Mouse (Mus musculus) neural tube, embryonic 15.5 days (tissue): ENCODE results near the gene Exosc7. TPM values are rescaled to one million over a fixed set of nuclear protein-coding genes. Genes with fewer than 3 reads are reported as not detected.
A peak's percentile ranks its signal among the peaks of the same experiment; 100 is the strongest.

ENCODE experiments used
- ATAC-seq: fragments of 200-750 bp; cut with Nextera tagmentation; 2 replicates; pipeline ENCODE4 v1.8.0; 2017; ENCODE audit warnings: mild to moderate bottlenecking, moderate TSS enrichment, moderate library complexity; ENCODE audit not compliant: low FRiP score
- H3K27ac ChIP-seq: fragments of 300-500 bp; sonication (generic); replicated peaks from 2 replicates; pipeline ENCODE4 v1.5.1; 2015; ENCODE audit warnings: mild to moderate bottlenecking, inconsistent platforms
- H3K27me3 ChIP-seq: fragments of 300-500 bp; sonication (generic); replicated peaks from 2 replicates; pipeline ENCODE4 v1.6.1; 2015; ENCODE audit warnings: inconsistent platforms
- H3K36me3 ChIP-seq: fragments of 300-500 bp; sonication (generic); 2 replicates; pipeline ENCODE4 v1.6.1; 2015; ENCODE audit warnings: inconsistent platforms
- H3K4me1 ChIP-seq: fragments of 300-500 bp; sonication (generic); 2 replicates; pipeline ENCODE4 v1.6.1; 2015; ENCODE audit warnings: inconsistent platforms
- H3K4me2 ChIP-seq: fragments of 300-500 bp; sonication (generic); 2 replicates; pipeline ENCODE4 v1.6.1; 2015; ENCODE audit warnings: inconsistent platforms, mild to moderate bottlenecking, moderate library complexity
- H3K4me3 ChIP-seq: fragments of 300-500 bp; sonication (generic); replicated peaks from 2 replicates; pipeline ENCODE4 v1.5.1; 2015; ENCODE audit warnings: mild to moderate bottlenecking, inconsistent platforms
- H3K9ac ChIP-seq: fragments of 300-500 bp; sonication (generic); replicated peaks from 2 replicates; pipeline ENCODE4 v1.6.1; 2015; ENCODE audit warnings: mild to moderate bottlenecking, inconsistent platforms
- H3K9me3 ChIP-seq: fragments of 300-500 bp; sonication (generic); replicated peaks from 2 replicates; pipeline ENCODE4 v1.6.1; 2016; ENCODE audit warnings: inconsistent platforms
- WGBS: fragments of 180-500 bp; shearing (Covaris S2); methylation state at CpG from one replicate; pipeline ENCODE4 v1.1.7; 2015; ENCODE audit warnings: mixed read lengths; 5-methylcytosine and 5-hydroxymethylcytosine counted together
- polyA plus RNA-seq: library from polyadenylated mRNA; unstranded; fragments of >200 nt; fragmentation: Nextera tagmentation; extraction: Ambion mirVana; gene quantifications from 2 replicates; pipeline ENCODE4 v1.2.1, GENCODE M21; 2015

Gene Exosc7
- polyA plus RNA-seq, result 77.1 and 94.0 TPM in 2 replicates

DNA sequence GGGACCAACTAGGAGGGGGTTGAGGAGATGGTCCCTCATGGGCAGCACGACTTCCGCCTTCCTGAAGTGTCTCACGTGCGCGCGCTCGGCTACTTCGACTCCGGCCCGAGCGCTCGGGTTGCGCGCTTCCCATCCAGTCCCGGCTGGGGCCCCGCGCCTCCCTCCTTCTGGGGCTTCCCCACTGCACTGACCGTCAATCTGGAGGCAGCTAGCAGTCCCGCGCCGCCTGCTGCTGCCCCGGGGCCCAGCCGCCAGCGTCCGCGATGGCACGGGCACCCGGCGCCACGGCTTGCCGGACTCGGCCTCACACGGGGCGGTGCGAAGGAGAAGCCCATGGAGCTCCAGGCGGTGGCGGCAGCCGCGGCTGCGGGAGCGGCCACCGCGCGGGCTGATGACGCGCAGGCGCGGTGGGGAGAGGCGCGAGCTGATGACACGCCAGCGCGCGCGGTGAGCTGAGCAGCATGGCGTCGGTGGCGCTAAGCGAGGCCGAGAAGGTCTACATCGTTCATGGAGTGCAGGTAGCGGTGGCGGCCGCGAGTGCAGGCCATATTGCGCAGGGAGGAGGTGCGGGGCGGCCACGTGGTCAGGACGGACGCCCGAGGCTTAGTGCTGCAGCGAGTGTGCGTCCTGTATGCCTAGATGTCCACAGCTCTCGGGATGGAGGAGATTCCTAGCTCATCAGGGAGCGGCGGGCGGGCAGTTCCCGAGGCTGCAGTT, at the start of gene Exosc7, which contains the start of gene Zdhhc3:
Gene Exosc7 (plus strand): TSS at position 411 of the 717 bp plus-strand sequence.
Gene Zdhhc3 (minus strand): TSS at position 401 of the 717 bp plus-strand sequence.
- peak within 1 kb of the TSS; percentile 96 for H3K9ac ChIP-seq
- H3K4me2 ChIP-seq, result peak within 1 kb of the TSS; percentile 91
- peak within 1 kb of the TSS; percentile 94 for H3K4me3 ChIP-seq
- WGBS, result under 1% methylated on average over 79 of the region's 79 CpGs
- H3K9me3 ChIP-seq, result no peaks in the 10 kb centered on the region
- H3K27me3 ChIP-seq, result no peaks in the 10 kb centered on the region
- ATAC-seq, result peak; percentile 95
- H3K36me3 ChIP-seq, result peaks cover 14% of the 10 kb centered on the region
- H3K27ac ChIP-seq, result peak within 1 kb of the TSS; percentile 97
- peaks cover 30% of the 10 kb centered on the region for H3K4me1 ChIP-seq

- H3K4me1 ChIP-seq, result no peaks in the 10 kb centered on the region
- no peaks in the 10 kb centered on the region for H3K27me3 ChIP-seq
- peaks cover 80% of the 10 kb centered on the region for H3K36me3 ChIP-seq
- ATAC-seq, result no peak
- no peak overlapping the region for H3K27ac ChIP-seq
- H3K9me3 ChIP-seq, result no peaks in the 10 kb centered on the region
- no peak overlapping the region for H3K4me3 ChIP-seq
- WGBS, result 91% methylated on average over 5 of the region's 5 CpGs
- H3K4me2 ChIP-seq, result no peak overlapping the region
- no peak overlapping the region for H3K9ac ChIP-seq
These were observed 33.9 kb upstream of the Exosc7 start for GRCm38 (mm10) chr9:123079149-123079548.

GRCm38 (mm10) chr9:123080355-123080754, 32.7 kb upstream of the Exosc7 start:
- no peak overlapping the region for H3K4me3 ChIP-seq
- no peak overlapping the region for H3K9ac ChIP-seq
- no peaks in the 10 kb centered on the region for H3K9me3 ChIP-seq
- H3K27me3 ChIP-seq, result no peaks in the 10 kb centered on the region
- 91% methylated on average over 7 of the region's 7 CpGs for WGBS
- no peak for ATAC-seq
- H3K4me2 ChIP-seq, result no peak overlapping the region
- no peaks in the 10 kb centered on the region for H3K4me1 ChIP-seq
- peaks cover 85% of the 10 kb centered on the region for H3K36me3 ChIP-seq
- H3K27ac ChIP-seq, result no peak overlapping the region

DNA sequence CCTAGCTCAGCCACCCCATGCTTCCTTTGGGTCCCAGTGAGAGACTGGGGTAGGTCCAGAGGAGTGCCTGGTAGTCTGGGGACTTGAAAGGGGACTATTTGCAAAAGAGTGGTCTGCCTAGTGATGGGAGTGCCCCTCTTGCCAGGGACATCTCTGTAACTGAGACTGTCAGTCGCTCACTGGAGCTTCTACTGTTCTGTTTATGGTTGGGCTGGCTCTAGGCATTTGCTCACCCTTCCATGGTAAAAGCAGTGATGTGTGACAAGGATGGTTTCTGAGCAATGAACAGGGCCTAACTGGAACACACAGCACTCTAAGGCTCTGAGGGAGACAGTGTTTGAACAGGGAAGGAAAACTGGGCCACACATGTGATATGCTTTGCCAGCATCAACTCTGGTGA, 32.2 kb upstream of the Exosc7 start:
- no peak overlapping the region for H3K4me2 ChIP-seq
- H3K9ac ChIP-seq, result no peak overlapping the region
- no peak for ATAC-seq
- H3K9me3 ChIP-seq, result no peaks in the 10 kb centered on the region
- no peaks in the 10 kb centered on the region for H3K27me3 ChIP-seq
- H3K27ac ChIP-seq, result no peak overlapping the region
- no peaks in the 10 kb centered on the region for H3K4me1 ChIP-seq
- H3K36me3 ChIP-seq, result peaks cover 86% of the 10 kb centered on the region
- H3K4me3 ChIP-seq, result no peak overlapping the region
- 67% methylated on average over 1 of the region's 1 CpGs for WGBS

- Histone ChIP-seq H3K36me3 (peaks cover 91% of the 10 kb centered on the region), H3K4me1 (no peaks in the 10 kb centered on the region), H3K4me3 (no peak overlapping the region), H3K9me3 (no peaks in the 10 kb centered on the region), H3K27me3 (no peaks in the 10 kb centered on the region), H3K4me2 (no peak overlapping the region), H3K9ac (no peak overlapping the region), H3K27ac (no peak overlapping the region)
- 91% methylated on average over 1 of the region's 1 CpGs for WGBS
- no peak for ATAC-seq
These were observed 27.6 kb upstream of the Exosc7 start for GRCm38 (mm10) chr9:123085373-123085772.

- peaks cover 75% of the 10 kb centered on the region for H3K36me3 ChIP-seq
- no peak for ATAC-seq
- 79% methylated on average over 3 of the region's 3 CpGs for WGBS
- H3K9ac ChIP-seq, result no peak overlapping the region
- no peak overlapping the region for H3K27ac ChIP-seq
- H3K4me2 ChIP-seq, result no peak overlapping the region
- H3K4me3 ChIP-seq, result no peak overlapping the region
- no peaks in the 10 kb centered on the region for H3K4me1 ChIP-seq
- no peaks in the 10 kb centered on the region for H3K27me3 ChIP-seq
- no peaks in the 10 kb centered on the region for H3K9me3 ChIP-seq
These were observed 25.5 kb upstream of the Exosc7 start for GRCm38 (mm10) chr9:123087558-123087957.

DNA sequence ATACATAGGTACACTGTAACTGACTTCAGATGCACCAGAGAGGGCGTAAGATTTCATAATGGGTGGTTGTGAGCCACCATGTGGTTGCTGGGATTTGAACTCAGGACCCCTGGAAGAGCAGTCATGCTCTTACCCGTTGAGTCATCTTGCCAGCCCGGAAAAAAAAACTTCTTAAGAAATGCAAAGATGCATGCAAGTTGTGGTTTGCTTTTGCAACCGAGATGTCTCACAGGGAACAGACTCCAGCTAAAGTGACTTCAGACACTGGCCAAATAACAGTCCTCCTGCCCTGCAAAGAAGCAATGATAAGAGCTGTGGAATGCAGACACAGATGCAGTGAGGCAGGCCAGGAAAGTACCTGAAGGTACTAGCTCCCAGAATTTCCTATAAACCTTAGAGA, 22.2 kb upstream of the Exosc7 start:
- ATAC-seq, result no peak
- no peaks in the 10 kb centered on the region for H3K4me1 ChIP-seq
- no peaks in the 10 kb centered on the region for H3K9me3 ChIP-seq
- 94% methylated on average over 4 of the region's 4 CpGs for WGBS
- H3K4me2 ChIP-seq, result no peak overlapping the region
- H3K36me3 ChIP-seq, result peaks cover 66% of the 10 kb centered on the region
- H3K27me3 ChIP-seq, result no peaks in the 10 kb centered on the region
- H3K4me3 ChIP-seq, result no peak overlapping the region
- no peak overlapping the region for H3K27ac ChIP-seq
- H3K9ac ChIP-seq, result no peak overlapping the region

GRCm38 (mm10) chr9:123099631-123100455, 13.2 kb upstream of the Exosc7 start:
- H3K4me1 ChIP-seq, result no peaks in the 10 kb centered on the region
- no peak overlapping the region for H3K27ac ChIP-seq
- H3K27me3 ChIP-seq, result no peaks in the 10 kb centered on the region
- no peak for ATAC-seq
- WGBS, result 96% methylated on average over 16 of the region's 16 CpGs
- H3K4me2 ChIP-seq, result no peak overlapping the region
- no peak overlapping the region for H3K4me3 ChIP-seq
- no peak overlapping the region for H3K9ac ChIP-seq
- H3K9me3 ChIP-seq, result no peaks in the 10 kb centered on the region
- H3K36me3 ChIP-seq, result peaks cover 60% of the 10 kb centered on the region

- no peaks in the 10 kb centered on the region for H3K4me1 ChIP-seq
- H3K27ac ChIP-seq, result no peak overlapping the region
- H3K9ac ChIP-seq, result no peak overlapping the region
- ATAC-seq, result no peak
- H3K4me2 ChIP-seq, result no peak overlapping the region
- no peaks in the 10 kb centered on the region for H3K9me3 ChIP-seq
- peaks cover 39% of the 10 kb centered on the region for H3K36me3 ChIP-seq
- H3K27me3 ChIP-seq, result no peaks in the 10 kb centered on the region
- H3K4me3 ChIP-seq, result no peak overlapping the region
These were observed 9.6 kb upstream of the Exosc7 start for GRCm38 (mm10) chr9:123103425-123103824.

GRCm38 (mm10) chr9:123104362-123104761, 8.7 kb upstream of the Exosc7 start:
- H3K4me2 ChIP-seq, result no peak overlapping the region
- no peaks in the 10 kb centered on the region for H3K4me1 ChIP-seq
- no peak overlapping the region for H3K4me3 ChIP-seq
- H3K27ac ChIP-seq, result no peak overlapping the region
- H3K9me3 ChIP-seq, result no peaks in the 10 kb centered on the region
- peaks cover 35% of the 10 kb centered on the region for H3K36me3 ChIP-seq
- H3K9ac ChIP-seq, result no peak overlapping the region
- no peaks in the 10 kb centered on the region for H3K27me3 ChIP-seq
- ATAC-seq, result no peak

GRCm38 (mm10) chr9:123107186-123107585, 5.8 kb upstream of the Exosc7 start:
- H3K36me3 ChIP-seq, result 0 out of 2 replicates have a peak, but pooled peaks cover 18% of the 10 kb centered on the region
- no peaks in the 10 kb centered on the region for H3K27me3 ChIP-seq
- H3K4me1 ChIP-seq, result peaks cover 15% of the 10 kb centered on the region
- H3K27ac ChIP-seq, result no peak overlapping the region
- H3K9me3 ChIP-seq, result no peaks in the 10 kb centered on the region
- no peak overlapping the region for H3K4me3 ChIP-seq
- H3K9ac ChIP-seq, result no peak overlapping the region
- H3K4me2 ChIP-seq, result no peak overlapping the region
- 92% methylated on average over 4 of the region's 4 CpGs for WGBS
- ATAC-seq, result no peak

- Histone ChIP-seq H3K4me1 (peaks cover 25% of the 10 kb centered on the region), H3K27ac (no peak overlapping the region), H3K36me3 (0 out of 2 replicates have a peak, but pooled peaks cover 18% of the 10 kb centered on the region), H3K27me3 (no peaks in the 10 kb centered on the region), H3K9ac (no peak overlapping the region), H3K9me3 (no peaks in the 10 kb centered on the region), H3K4me2 (no peak overlapping the region), H3K4me3 (no peak overlapping the region)
- ATAC-seq, result no peak
- 93% methylated on average over 7 of the region's 7 CpGs for WGBS
These were observed 3.8 kb upstream of the Exosc7 start for GRCm38 (mm10) chr9:123109188-123109587.
